Mouse (Mus musculus) CH12.LX (cell line): ENCODE measurements around the gene Tctn3. TPM values are rescaled to one million over a fixed set of nuclear protein-coding genes. Genes with fewer than 3 reads are reported as not detected.

Experiments
- DNase-seq: peaks from one replicate; pipeline ENCODE4 v3.0.0-alpha.2; 2013; ENCODE audit errors: extremely low read depth
- H3K27ac ChIP-seq: 2 replicates; pipeline ENCODE4 v1.5.1; 2012; ENCODE audit warnings: low read depth, mild to moderate bottlenecking, control low read depth, moderate library complexity; ENCODE audit not compliant: insufficient read depth
- H3K27me3 ChIP-seq: replicated peaks from 2 replicates; pipeline ENCODE3; 2012; ENCODE audit warnings: inconsistent platforms
- H3K36me3 ChIP-seq, 2 experiments: replicated peaks in 1 of 2; 2 replicates each; pipeline versions ENCODE3 to v1.6.1; 2012; ENCODE audit warnings: inconsistent platforms in 1 of 2, low read length in 1 of 2, mild to moderate bottlenecking in 1 of 2, mixed read lengths in 1 of 2, moderate library complexity in 1 of 2; ENCODE audit not compliant: control insufficient read depth in 1 of 2, insufficient read depth in 1 of 2
- H3K4me1 ChIP-seq, 2 experiments: 2 replicates each; pipeline ENCODE4 v1.6.1; 2012; ENCODE audit warnings: inconsistent platforms in 1 of 2, moderate library complexity in 1 of 2; ENCODE audit not compliant: insufficient read depth in 2 of 2, control insufficient read depth in 1 of 2
- H3K4me2 ChIP-seq: 2 replicates; pipeline ENCODE4 v1.6.1; 2012; ENCODE audit warnings: low read depth, mild to moderate bottlenecking, control low read depth; ENCODE audit not compliant: poor library complexity, insufficient read depth, severe bottlenecking
- H3K4me3 ChIP-seq, 3 experiments: fragments of 150-350 bp in 1 of 3; sonication (generic) in 1 of 3; replicated peaks in 1 of 3; 2 replicates each; pipeline versions ENCODE3 to v1.5.1; 2011 to 2012; ENCODE audit warnings: low read depth in 2 of 3, low read length in 2 of 3, mild to moderate bottlenecking in 2 of 3, moderate library complexity in 2 of 3, control low read depth in 1 of 3, improper control_type of control experiment in 1 of 3, inconsistent platforms in 1 of 3, mixed read lengths in 1 of 3; ENCODE audit not compliant: poor library complexity in 1 of 3
- H3K79me2 ChIP-seq: replicated peaks from 2 replicates; pipeline ENCODE4 v1.6.1; 2012; ENCODE audit warnings: mild to moderate bottlenecking, moderate library complexity; ENCODE audit not compliant: control insufficient read depth, poor library complexity, insufficient read depth, severe bottlenecking; ENCODE audit errors: extremely low read depth
- H3K9ac ChIP-seq: 2 replicates; pipeline ENCODE4 v1.6.1; 2012; ENCODE audit warnings: low read depth, mild to moderate bottlenecking, control low read depth, moderate library complexity; ENCODE audit not compliant: insufficient read depth
- H3K9me3 ChIP-seq: replicated peaks from 2 replicates; pipeline ENCODE3; 2012; ENCODE audit warnings: low read length, inconsistent platforms, mixed read lengths
- BHLHE40 ChIP-seq: IDR thresholded peaks from 2 replicates; pipeline ENCODE4 v1.6.1; 2011; ENCODE audit warnings: mild to moderate bottlenecking, low read depth, low read length, improper control_type of control experiment
- CHD1 ChIP-seq: IDR thresholded peaks from 2 replicates; pipeline ENCODE4 v1.6.1; 2012; ENCODE audit warnings: low read depth, low read length, improper control_type of control experiment, inconsistent platforms
- CHD2 ChIP-seq: IDR thresholded peaks from 2 replicates; pipeline ENCODE4 v1.6.1; 2011; ENCODE audit warnings: low read length, improper control_type of control experiment
- CTCF ChIP-seq, 2 experiments: IDR thresholded peaks in 1 of 2; conservative IDR thresholded peaks in 1 of 2; 2 replicates each; pipeline ENCODE4 v1.5.1; 2011 to 2012; ENCODE audit warnings: low read depth in 2 of 2, low read length in 2 of 2, improper control_type of control experiment in 1 of 2, inconsistent platforms in 1 of 2, mild to moderate bottlenecking in 1 of 2, moderate library complexity in 1 of 2
- E2F4 ChIP-seq: IDR thresholded peaks from 2 replicates; pipeline ENCODE4 v1.6.1; 2011; ENCODE audit warnings: low read depth, low read length, improper control_type of control experiment; ENCODE audit not compliant: insufficient replicate concordance
- ELF1 ChIP-seq: IDR thresholded peaks from 2 replicates; pipeline ENCODE4 v1.6.1; 2014; ENCODE audit warnings: low read depth, mild to moderate bottlenecking, inconsistent platforms, low read length, improper control_type of control experiment
- EP300 ChIP-seq: IDR thresholded peaks from 2 replicates; pipeline ENCODE4 v1.6.1; 2011; ENCODE audit warnings: low read length, improper control_type of control experiment
- ETS1 ChIP-seq: conservative IDR thresholded peaks from 2 replicates; pipeline ENCODE4 v1.6.1; 2012; ENCODE audit warnings: low read depth, mild to moderate bottlenecking, inconsistent platforms, low read length, improper control_type of control experiment, moderate library complexity
- GABPA ChIP-seq: IDR thresholded peaks from 2 replicates; pipeline ENCODE4 v1.6.1; 2012; ENCODE audit warnings: low read depth, low read length, improper control_type of control experiment, inconsistent platforms; ENCODE audit not compliant: insufficient replicate concordance
- HCFC1 ChIP-seq: IDR thresholded peaks from 2 replicates; pipeline ENCODE4 v1.6.1; 2012; ENCODE audit warnings: low read depth, mild to moderate bottlenecking, inconsistent platforms, low read length, improper control_type of control experiment
- IRF4 ChIP-seq: IDR thresholded peaks from 2 replicates; pipeline ENCODE4 v1.6.1; 2014; ENCODE audit warnings: low read depth, mild to moderate bottlenecking, inconsistent platforms, low read length, improper control_type of control experiment
- JUN ChIP-seq: IDR thresholded peaks from 2 replicates; pipeline ENCODE4 v1.6.1; 2011; ENCODE audit warnings: low read depth, mild to moderate bottlenecking, low read length, improper control_type of control experiment, moderate library complexity; ENCODE audit not compliant: insufficient read depth
- JUND ChIP-seq: conservative IDR thresholded peaks from 2 replicates; pipeline ENCODE4 v1.6.1; 2011; ENCODE audit warnings: low read depth, low read length, improper control_type of control experiment
- KAT2A ChIP-seq: IDR thresholded peaks from 2 replicates; pipeline ENCODE4 v1.6.1; 2012; ENCODE audit warnings: low read length, improper control_type of control experiment, inconsistent platforms; ENCODE audit not compliant: insufficient replicate concordance
- MAFK ChIP-seq: IDR thresholded peaks from 2 replicates; pipeline ENCODE4 v1.6.1; 2011; ENCODE audit warnings: low read length, improper control_type of control experiment; ENCODE audit not compliant: insufficient replicate concordance
- MAX ChIP-seq: IDR thresholded peaks from 2 replicates; pipeline ENCODE4 v1.6.1; 2011; ENCODE audit warnings: low read length, improper control_type of control experiment
- MAZ ChIP-seq: IDR thresholded peaks from 2 replicates; pipeline ENCODE4 v1.6.1; 2012; ENCODE audit warnings: low read depth, mild to moderate bottlenecking, inconsistent platforms, low read length, improper control_type of control experiment, moderate library complexity
- MEF2A ChIP-seq: IDR thresholded peaks from 2 replicates; pipeline ENCODE4 v1.6.1; 2014; ENCODE audit warnings: low read depth, mild to moderate bottlenecking, inconsistent platforms, low read length, improper control_type of control experiment, borderline replicate concordance
- MXI1 ChIP-seq: IDR thresholded peaks from 2 replicates; pipeline ENCODE4 v1.6.1; 2011; ENCODE audit warnings: mild to moderate bottlenecking, low read depth, low read length, improper control_type of control experiment
- MYC ChIP-seq: IDR thresholded peaks from 2 replicates; pipeline ENCODE4 v1.6.1; 2011; ENCODE audit warnings: low read depth, mild to moderate bottlenecking, improper control_type of control experiment, low read length
- NELFE ChIP-seq: IDR thresholded peaks from 2 replicates; pipeline ENCODE4 v1.6.1; 2011; ENCODE audit warnings: low read depth, low read length, improper control_type of control experiment
- NRF1 ChIP-seq: IDR thresholded peaks from 2 replicates; pipeline ENCODE4 v1.6.1; 2014; ENCODE audit warnings: low read depth, mild to moderate bottlenecking, inconsistent platforms, low read length, improper control_type of control experiment, moderate library complexity
- PAX5 ChIP-seq: IDR thresholded peaks from 2 replicates; pipeline ENCODE4 v1.6.1; 2012; ENCODE audit warnings: low read length, inconsistent platforms, mixed read lengths
- POLR2A ChIP-seq: IDR thresholded peaks from 2 replicates; pipeline ENCODE4 v1.6.1; 2011; ENCODE audit warnings: low read depth, mild to moderate bottlenecking, improper control_type of control experiment, low read length
- POLR2AphosphoS2 ChIP-seq: IDR thresholded peaks from 2 replicates; pipeline ENCODE4 v1.6.1; 2011; ENCODE audit warnings: low read depth, low read length, improper control_type of control experiment
- RAD21 ChIP-seq: IDR thresholded peaks from 2 replicates; pipeline ENCODE4 v1.6.1; 2011; ENCODE audit warnings: low read depth, mild to moderate bottlenecking, low read length, improper control_type of control experiment, moderate library complexity
- RCOR1 ChIP-seq: conservative IDR thresholded peaks from 2 replicates; pipeline ENCODE4 v1.6.1; 2012; ENCODE audit warnings: low read depth, mild to moderate bottlenecking, inconsistent platforms, low read length, improper control_type of control experiment
- SIN3A ChIP-seq: IDR thresholded peaks from 2 replicates; pipeline ENCODE4 v1.6.1; 2012; ENCODE audit warnings: low read length, improper control_type of control experiment, inconsistent platforms
- SMC3 ChIP-seq: IDR thresholded peaks from 2 replicates; pipeline ENCODE4 v1.6.1; 2011; ENCODE audit warnings: low read depth, low read length, improper control_type of control experiment
- TBP ChIP-seq: conservative IDR thresholded peaks from 2 replicates; pipeline ENCODE4 v1.6.1; 2011; ENCODE audit warnings: low read depth, low read length, improper control_type of control experiment
- TCF12 ChIP-seq: IDR thresholded peaks from 2 replicates; pipeline ENCODE4 v1.6.1; 2014; ENCODE audit warnings: low read depth, mild to moderate bottlenecking, inconsistent platforms, low read length, improper control_type of control experiment
- UBTF ChIP-seq: IDR thresholded peaks from 2 replicates; pipeline ENCODE4 v1.6.1; 2012; ENCODE audit warnings: low read depth, mild to moderate bottlenecking, inconsistent platforms, low read length, improper control_type of control experiment, moderate library complexity
- USF1 ChIP-seq: IDR thresholded peaks from 2 replicates; pipeline ENCODE4 v1.6.1; 2014; ENCODE audit warnings: low read depth, mild to moderate bottlenecking, inconsistent platforms, low read length, improper control_type of control experiment
- USF2 ChIP-seq: conservative IDR thresholded peaks from 2 replicates; pipeline ENCODE4 v1.6.1; 2011; ENCODE audit warnings: low read depth, low read length, improper control_type of control experiment
- ZC3H11A ChIP-seq: IDR thresholded peaks from 2 replicates; pipeline ENCODE4 v1.6.1; 2012; ENCODE audit warnings: low read depth, mild to moderate bottlenecking, inconsistent platforms, low read length, improper control_type of control experiment
- ZKSCAN1 ChIP-seq: IDR thresholded peaks from 2 replicates; pipeline ENCODE4 v1.6.1; 2012; ENCODE audit warnings: low read depth, inconsistent platforms, low read length, improper control_type of control experiment, borderline replicate concordance
- ZMIZ1 ChIP-seq: IDR thresholded peaks from 2 replicates; pipeline ENCODE4 v1.6.1; 2012; ENCODE audit warnings: low read depth, mild to moderate bottlenecking, inconsistent platforms, low read length, improper control_type of control experiment
- ZNF384 ChIP-seq: IDR thresholded peaks from 2 replicates; pipeline ENCODE4 v1.6.1; 2012; ENCODE audit warnings: low read depth, low read length, improper control_type of control experiment, inconsistent platforms
- dilution Hi-C: fragments of 300-500 bp; cut with MboI; formaldehyde crosslinking; loops from 2 replicates; pipeline ENCODE4 v1.14.3; 2020; ENCODE audit warnings: low sequenced_read_pairs; ENCODE audit not compliant: extremely low pct_unique_long_range_greater_than_20kb, extremely low pct_ligation_motif_present
- in situ Hi-C: fragments of 300-500 bp; cut with MboI; formaldehyde crosslinking; loops from 3 replicates; pipeline ENCODE4 v1.14.3; 2019; ENCODE audit warnings: low sequenced_read_pairs, low pct_ligation_motif_present, low pct_unique_long_range_greater_than_20kb, mixed read lengths
- polyA plus RNA-seq: library from polyadenylated mRNA; unstranded; fragments of >175 nt; gene quantifications from 2 replicates; pipeline ENCODE4 v1.2.1, GENCODE M21; 2012; ENCODE audit warnings: low read depth; ENCODE audit not compliant: insufficient read length
- total RNA-seq, 2 experiments: library from RNA; depleted of rRNA; stranded (reverse); fragments of 300-350 nt in 1 of 2; fragments of >200 nt in 1 of 2; gene quantifications; 2 replicates each; pipeline ENCODE4 v1.2.3; 2012 to 2014

Gene Tctn3
- total and polyA plus RNA-seq, 3 experiments = 6.4 to 10.6 (median 9.9) TPM

DNA sequence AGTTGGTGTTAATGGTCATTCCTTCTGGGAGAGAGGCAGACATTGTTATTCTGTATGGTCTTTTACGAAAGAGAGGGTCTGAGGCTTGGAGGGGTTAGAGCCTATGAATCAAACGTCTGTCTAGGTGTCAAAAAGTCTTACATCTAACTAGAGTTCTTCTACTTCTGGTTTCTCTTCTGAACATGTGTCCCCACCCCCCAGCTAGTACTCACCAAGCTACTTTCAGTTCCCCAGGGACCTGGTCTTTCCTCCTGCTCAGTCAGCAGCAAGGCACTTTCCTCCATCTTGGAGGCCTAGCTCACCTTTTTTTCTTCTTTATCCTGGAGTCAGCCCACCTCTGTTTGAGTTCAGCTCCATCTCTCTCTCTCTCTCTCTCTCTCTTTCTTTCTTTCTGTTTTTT lies 49.1 kb upstream of the Tctn3 start:
- peaks cover 11 to 64% of the 10 kb centered on the region in 2 experiments for H3K4me1 ChIP-seq
- no peaks in the 10 kb centered on the region for H3K27me3 ChIP-seq
- H3K27ac ChIP-seq = peak overlapping the region; percentile 82
- TF ChIP-seq KAT2A (peak; percentile 57; the same call in 1 of the 2 replicates), TBP (peak; percentile 90), POLR2A (peak; percentile 73), UBTF (no peak), JUN (no peak), MAZ (0 out of 2 replicates have a peak, but pooled peaks have one; percentile 38), CHD2 (peak; percentile 48; the same call in 1 of the 2 replicates), CHD1 (no peak; the same call in 1 of the 2 replicates), MAX (peak; percentile 91), ELF1 (no peak; the same call in none of the 2 replicates), BHLHE40 (peak; percentile 11; the same call in 1 of the 2 replicates), EP300 (peak; percentile 61), RAD21 (no peak), MYC (peak; percentile 93), SIN3A (peak; percentile 66), MAFK (peak; percentile 88), GABPA (no peak), HCFC1 (0 out of 2 replicates have a peak, but pooled peaks have one; percentile 30), ETS1 (peak; percentile 76), TCF12 (peak; percentile 69; the same call in 1 of the 2 replicates), POLR2AphosphoS2 (no peak), SMC3 (no peak), NRF1 (no peak), IRF4 (peak; percentile 91), ZMIZ1 (no peak), USF2 (no peak), USF1 (no peak), RCOR1 (no peak), ZNF384 (peak; percentile 34; the same call in 1 of the 2 replicates), ZKSCAN1 (no peak), MXI1 (peak; percentile 61; the same call in 1 of the 2 replicates), CTCF (conservative IDR thresholded peaks at IDR 0.05 in 1 of 2, IDR thresholded peaks at IDR 0.05 in 1 of 2; ENCODE audit: low read depth in 2 of 2, low read length in 2 of 2) (no peak), PAX5 (no peak), MEF2A (no peak; the same call in 1 of the 2 replicates), ZC3H11A (no peak), JUND (no peak), NELFE (peak; percentile 51), E2F4 (no peak)
- TF ChIP-seq, all 38 proteins: peak for 18
- Histone ChIP-seq H3K79me2 (peaks cover 12% of the 10 kb centered on the region), H3K4me2 (peak overlapping the region; percentile 96), H3K9me3 (no peaks in the 10 kb centered on the region), H3K4me3 (peak overlapping the region; percentile 76 to 89 (median 83)), H3K9ac (peak overlapping the region; percentile 89), H3K36me3 (peaks cover 0 to 24% of the 10 kb centered on the region in 2 experiments)
- in situ Hi-C loops = no loop called here
- DNase-seq = peak; percentile 97
- dilution Hi-C loops = no loop called here
